Mouse (Mus musculus): Measurements from ENCODE around the gene Pycr2. TPM values are rescaled to one million over a fixed set of nuclear protein-coding genes. Genes with fewer than 3 reads are reported as not detected.
"Not testable (repeated sequence)": the region's sequence is repeated elsewhere in the genome, so short reads cannot be mapped to it uniquely, and the experiment has no call there.

Gene Pycr2
- polyA plus RNA-seq, 2 experiments = 62.5 to 91.5 TPM

DNA sequence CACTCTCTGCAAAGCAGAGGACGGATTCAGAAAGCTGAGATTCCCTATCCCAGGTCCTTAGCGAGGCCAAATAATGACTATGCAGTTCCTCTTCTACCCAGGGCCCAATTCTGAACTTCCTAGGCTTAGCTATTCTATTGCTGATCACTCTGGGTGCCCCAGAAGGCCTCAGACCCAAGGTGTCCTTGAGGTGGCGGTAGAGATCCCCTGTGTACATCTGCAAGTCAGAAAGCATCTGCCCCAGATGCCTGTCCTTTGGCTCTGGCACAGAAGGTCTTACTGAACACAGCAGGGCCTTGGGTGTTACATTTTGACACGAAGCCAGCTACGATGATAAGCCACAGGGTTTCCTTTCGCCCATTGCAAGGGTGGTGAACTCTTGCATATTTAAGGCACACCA is 14.3 kb upstream of the Pycr2 start:
- Histone ChIP-seq H3K27ac (replicated peaks; ENCODE audit: low read depth, low read length) (no peak overlapping the region), H3K9ac (ENCODE audit: low read depth, low read length, severe bottlenecking) (no peak overlapping the region), H3K9me3 (ENCODE audit: control insufficient read depth, low read length) (no peaks in the 10 kb centered on the region), H3K36me3 (ENCODE audit: control insufficient read depth, insufficient read depth, low read length) (no peaks in the 10 kb centered on the region), H3K4me2 (replicated peaks; ENCODE audit: low read depth, low read length, severe bottlenecking) (no peak overlapping the region), H3K27me3 (ENCODE audit: control insufficient read depth, insufficient read depth, low read length) (peaks cover 11% of the 10 kb centered on the region), H3K4me1 (ENCODE audit: control insufficient read depth, insufficient read depth, low read length) (peaks cover 14% of the 10 kb centered on the region), H3K4me3 (replicated peaks; ENCODE audit: low read length) (no peak overlapping the region)
- no peak for DNase-seq (ENCODE audit: low spot score)
- WGBS = 34% methylated on average over 6 of the region's 6 CpGs
- no peak for TF ChIP-seq POLR2A (IDR thresholded peaks at IDR 0.05; ENCODE audit: borderline replicate concordance, extremely low read depth, insufficient read depth, insufficient read length)
- no peak for ATAC-seq (ENCODE audit: low FRiP score, low read depth)

DNA sequence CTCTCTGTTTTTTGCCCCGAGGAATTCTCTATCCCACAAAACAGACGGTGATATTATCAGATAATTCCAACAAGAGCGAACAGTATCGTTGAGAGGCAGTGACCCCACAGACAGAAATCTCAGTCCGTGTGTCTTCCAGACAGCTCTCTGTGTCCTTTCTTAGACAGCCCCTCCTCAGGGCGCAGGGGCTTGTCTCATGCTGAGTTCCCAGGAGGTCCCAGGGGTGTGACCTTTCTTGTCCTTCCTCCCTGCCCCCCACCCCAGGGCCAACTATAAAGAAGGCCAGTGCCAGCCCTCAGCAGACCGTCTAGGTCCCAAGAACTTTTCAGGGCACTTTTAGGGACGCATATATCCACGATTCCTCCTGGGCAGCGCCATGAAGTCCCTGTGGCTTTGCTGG is 11.3 kb upstream of the Pycr2 start, which contains the start of gene Lefty2:
TSS of gene Lefty2 (plus strand) at position 301 of the 400 bp plus-strand sequence.
- DNase-seq (ENCODE audit: low spot score) (no peak), ATAC-seq (ENCODE audit: low FRiP score, low read depth) (no peak)
- H3K4me1 ChIP-seq (ENCODE audit: control insufficient read depth, insufficient read depth, low read length) = peaks cover 14% of the 10 kb centered on the region
- no peak within 1 kb of the TSS for H3K9ac ChIP-seq (ENCODE audit: low read depth, low read length, severe bottlenecking)
- H3K36me3 ChIP-seq (ENCODE audit: control insufficient read depth, insufficient read depth, low read length) = no peaks in the 10 kb centered on the region
- H3K27me3 ChIP-seq (ENCODE audit: control insufficient read depth, insufficient read depth, low read length) = peaks cover 16% of the 10 kb centered on the region
- no peak within 1 kb of the TSS for H3K27ac ChIP-seq (replicated peaks; ENCODE audit: low read depth, low read length)
- H3K4me2 ChIP-seq (replicated peaks; ENCODE audit: low read depth, low read length, severe bottlenecking) = no peak within 1 kb of the TSS
- H3K4me3 ChIP-seq (replicated peaks; ENCODE audit: low read length) = no peak within 1 kb of the TSS
- no peak for TF ChIP-seq POLR2A (IDR thresholded peaks at IDR 0.05; ENCODE audit: borderline replicate concordance, extremely low read depth, insufficient read depth, insufficient read length)
- WGBS = 64% methylated on average over 10 of the region's 10 CpGs
- H3K9me3 ChIP-seq (ENCODE audit: control insufficient read depth, low read length) = no peaks in the 10 kb centered on the region

DNA sequence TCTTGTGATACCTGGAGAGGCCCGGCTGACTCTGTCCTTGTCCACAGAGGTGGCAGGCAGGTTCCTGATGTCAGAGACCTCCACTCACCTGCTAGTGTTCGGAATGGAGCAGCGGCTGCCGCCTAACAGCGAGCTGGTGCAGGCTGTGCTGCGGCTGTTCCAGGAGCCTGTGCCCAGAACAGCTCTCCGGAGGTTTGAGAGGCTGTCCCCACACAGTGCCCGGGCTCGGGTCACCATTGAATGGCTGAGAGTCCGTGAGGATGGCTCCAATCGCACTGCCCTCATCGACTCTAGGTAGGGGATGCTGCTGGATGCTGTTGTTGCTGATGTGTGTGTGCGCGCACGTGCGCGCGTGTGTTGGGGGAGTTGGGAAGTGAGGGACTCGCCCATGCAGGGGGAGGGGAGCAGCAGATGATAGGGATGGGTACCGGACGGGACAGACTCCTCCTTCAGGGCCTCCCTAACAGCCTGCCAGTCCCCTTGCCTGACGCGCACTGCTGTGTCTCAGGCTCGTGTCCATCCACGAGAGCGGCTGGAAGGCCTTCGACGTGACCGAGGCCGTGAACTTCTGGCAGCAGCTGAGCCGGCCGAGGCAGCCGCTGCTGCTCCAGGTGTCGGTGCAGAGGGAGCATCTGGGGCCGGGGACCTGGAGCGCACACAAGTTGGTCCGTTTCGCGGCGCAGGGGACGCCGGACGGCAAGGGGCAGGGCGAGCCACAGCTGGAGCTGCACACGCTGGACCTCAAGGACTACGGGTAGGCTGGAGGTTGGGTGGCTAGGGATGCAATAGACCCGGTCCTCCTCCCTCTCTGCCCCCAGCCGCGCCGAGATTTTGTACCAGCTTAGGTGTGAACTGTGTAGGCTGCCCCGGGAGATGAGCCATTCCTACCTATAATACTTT is 9.8 kb upstream of the Pycr2 start:
- not testable (repeated sequence) for H3K4me1 ChIP-seq (ENCODE audit: control insufficient read depth, insufficient read depth, low read length); H3K27ac ChIP-seq (replicated peaks; ENCODE audit: low read depth, low read length); H3K9me3 ChIP-seq (ENCODE audit: control insufficient read depth, low read length); H3K36me3 ChIP-seq (ENCODE audit: control insufficient read depth, insufficient read depth, low read length); H3K9ac ChIP-seq (ENCODE audit: low read depth, low read length, severe bottlenecking); DNase-seq (ENCODE audit: low spot score)
- 8% methylated on average over 38 of the region's 51 CpGs for WGBS
- ATAC-seq (ENCODE audit: low FRiP score, low read depth) = peak; percentile 41; the same call in 1 of the 2 replicates
- Histone ChIP-seq H3K4me3 (replicated peaks; ENCODE audit: low read length) (peak overlapping the region; percentile 24), H3K27me3 (ENCODE audit: control insufficient read depth, insufficient read depth, low read length) (peaks cover 16% of the 10 kb centered on the region), H3K4me2 (replicated peaks; ENCODE audit: low read depth, low read length, severe bottlenecking) (peak overlapping the region; percentile 28)

DNA sequence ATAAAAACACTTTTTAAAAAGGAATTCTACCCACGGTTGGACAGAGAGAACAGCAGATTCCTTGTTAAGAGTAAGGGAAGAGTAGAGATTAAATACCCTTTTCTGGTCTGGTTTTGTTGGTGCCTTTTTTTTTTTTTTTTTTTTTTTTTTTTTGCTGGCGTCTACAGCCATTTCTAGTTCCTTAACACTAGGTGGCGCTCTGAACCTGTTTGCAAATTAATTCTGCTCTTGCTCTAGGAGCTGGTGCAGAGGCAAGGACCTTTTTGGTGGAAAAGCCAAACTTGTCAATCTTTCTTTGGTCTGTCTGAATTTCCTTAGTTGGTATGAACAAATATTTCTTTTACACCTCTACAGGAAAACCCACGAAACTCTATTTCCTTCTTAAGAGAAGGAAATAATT is 3.0 kb upstream of the Pycr2 start:
- Histone ChIP-seq H3K9me3 (ENCODE audit: control insufficient read depth, low read length) (no peaks in the 10 kb centered on the region), H3K36me3 (ENCODE audit: control insufficient read depth, insufficient read depth, low read length) (peaks cover 6% of the 10 kb centered on the region), H3K4me2 (replicated peaks; ENCODE audit: low read depth, low read length, severe bottlenecking) (no peak overlapping the region), H3K4me1 (ENCODE audit: control insufficient read depth, insufficient read depth, low read length) (peaks cover 12% of the 10 kb centered on the region), H3K27ac (replicated peaks; ENCODE audit: low read depth, low read length) (no peak overlapping the region), H3K4me3 (replicated peaks; ENCODE audit: low read length) (no peak overlapping the region), H3K9ac (ENCODE audit: low read depth, low read length, severe bottlenecking) (no peak overlapping the region), H3K27me3 (ENCODE audit: control insufficient read depth, insufficient read depth, low read length) (no peaks in the 10 kb centered on the region)
- DNase-seq (ENCODE audit: low spot score) (peak; percentile 47), ATAC-seq (ENCODE audit: low FRiP score, low read depth) (no peak)
- WGBS = 0% methylated on average over 4 of the region's 4 CpGs
- TF ChIP-seq POLR2A (IDR thresholded peaks at IDR 0.05; ENCODE audit: borderline replicate concordance, extremely low read depth, insufficient read depth, insufficient read length) = no peak

DNA sequence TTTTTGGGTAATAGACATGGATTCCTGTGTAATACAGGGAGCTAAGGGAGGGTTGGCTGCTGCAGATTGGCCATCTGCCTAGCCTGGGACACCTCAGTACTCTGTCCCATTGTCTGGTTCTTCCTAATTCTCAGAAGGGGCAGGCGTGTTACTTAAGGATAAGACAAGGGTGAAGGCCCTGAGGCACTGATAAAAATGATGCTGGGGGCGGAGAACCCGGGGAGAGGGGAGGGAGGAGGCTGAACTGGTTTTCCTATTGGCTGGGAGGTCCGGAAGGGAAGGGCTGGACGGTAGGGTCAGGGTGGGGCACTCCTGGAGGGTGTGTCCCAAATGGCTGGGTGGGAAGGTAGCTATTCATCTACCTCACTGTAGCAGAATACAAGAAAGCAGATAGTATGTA is 1.2 kb upstream of the Pycr2 start:
- ATAC-seq (ENCODE audit: low FRiP score, low read depth) (no peak), DNase-seq (ENCODE audit: low spot score) (no peak)
- Histone ChIP-seq H3K4me1 (ENCODE audit: control insufficient read depth, insufficient read depth, low read length) (peaks cover 12% of the 10 kb centered on the region), H3K27ac (replicated peaks; ENCODE audit: low read depth, low read length) (no peak overlapping the region), H3K9me3 (ENCODE audit: control insufficient read depth, low read length) (no peaks in the 10 kb centered on the region), H3K9ac (ENCODE audit: low read depth, low read length, severe bottlenecking) (no peak overlapping the region), H3K4me2 (replicated peaks; ENCODE audit: low read depth, low read length, severe bottlenecking) (no peak overlapping the region), H3K4me3 (replicated peaks; ENCODE audit: low read length) (no peak overlapping the region), H3K27me3 (ENCODE audit: control insufficient read depth, insufficient read depth, low read length) (no peaks in the 10 kb centered on the region), H3K36me3 (ENCODE audit: control insufficient read depth, insufficient read depth, low read length) (peaks cover 24% of the 10 kb centered on the region)
- TF ChIP-seq POLR2A (IDR thresholded peaks at IDR 0.05; ENCODE audit: borderline replicate concordance, extremely low read depth, insufficient read depth, insufficient read length) = no peak
- 30% methylated on average over 5 of the region's 5 CpGs for WGBS

Measured in limb, embryonic 14.5 days (tissue).